Mouse (Mus musculus): ENCODE data around the gene Gprc5d. TPM values are rescaled to one million over a fixed set of nuclear protein-coding genes. Genes with fewer than 3 reads are reported as not detected.

Gprc5d gene
- polyA plus RNA-seq, 1 experiment: not detected

- H3K4me1 ChIP-seq (ENCODE audit: control insufficient read depth, insufficient read depth, low read length): no peaks in the 10 kb centered on the region
- no peak overlapping the region for H3K4me3 ChIP-seq (ENCODE audit: low read depth, low read length)
- H3K27me3 ChIP-seq (ENCODE audit: control insufficient read depth, insufficient read depth, low read length, poor library complexity, severe bottlenecking): no peaks in the 10 kb centered on the region
- TF ChIP-seq EP300 (IDR thresholded peaks at IDR 0.05; ENCODE audit: insufficient read depth, low read depth, low read length) (no peak), POLR2A (IDR thresholded peaks at IDR 0.05; ENCODE audit: insufficient read depth, low read length) (no peak), CTCF (IDR thresholded peaks at IDR 0.05; ENCODE audit: low read depth, low read length) (no peak)
- 0 out of 2 replicates have a peak, but pooled peaks cover 5% of the 10 kb centered on the region for H3K9me3 ChIP-seq (replicated peaks; ENCODE audit: control insufficient read depth, insufficient read depth, low read length, poor library complexity, severe bottlenecking)
- no peaks in the 10 kb centered on the region for H3K36me3 ChIP-seq (ENCODE audit: control insufficient read depth, insufficient read depth, low read length, poor library complexity, severe bottlenecking)
- H3K27ac ChIP-seq (ENCODE audit: insufficient read depth, low read length): no peak overlapping the region
- H3K9ac ChIP-seq (ENCODE audit: low read depth, poor library complexity, severe bottlenecking): no peak overlapping the region
Measured at GRCm38 (mm10) chr6:135112411-135113113, 5.5 kb downstream of the Gprc5d start.

- no peak overlapping the region for H3K9ac ChIP-seq (ENCODE audit: low read depth, poor library complexity, severe bottlenecking)
- no peaks in the 10 kb centered on the region for H3K4me1 ChIP-seq (ENCODE audit: control insufficient read depth, insufficient read depth, low read length)
- no peak overlapping the region for H3K4me3 ChIP-seq (ENCODE audit: low read depth, low read length)
- H3K9me3 ChIP-seq (replicated peaks; ENCODE audit: control insufficient read depth, insufficient read depth, low read length, poor library complexity, severe bottlenecking): no peaks in the 10 kb centered on the region
- TF ChIP-seq CTCF (IDR thresholded peaks at IDR 0.05; ENCODE audit: low read depth, low read length) (no peak), EP300 (IDR thresholded peaks at IDR 0.05; ENCODE audit: insufficient read depth, low read depth, low read length) (no peak), POLR2A (IDR thresholded peaks at IDR 0.05; ENCODE audit: insufficient read depth, low read length) (no peak)
- H3K36me3 ChIP-seq (ENCODE audit: control insufficient read depth, insufficient read depth, low read length, poor library complexity, severe bottlenecking): no peaks in the 10 kb centered on the region
- no peak overlapping the region for H3K27ac ChIP-seq (ENCODE audit: insufficient read depth, low read length)
- H3K27me3 ChIP-seq (ENCODE audit: control insufficient read depth, insufficient read depth, low read length, poor library complexity, severe bottlenecking): no peaks in the 10 kb centered on the region
Measured at GRCm38 (mm10) chr6:135107014-135107413, 11.1 kb downstream of the Gprc5d start.

- no peaks in the 10 kb centered on the region for H3K27me3 ChIP-seq (ENCODE audit: control insufficient read depth, insufficient read depth, low read length, poor library complexity, severe bottlenecking)
- no peaks in the 10 kb centered on the region for H3K9me3 ChIP-seq (replicated peaks; ENCODE audit: control insufficient read depth, insufficient read depth, low read length, poor library complexity, severe bottlenecking)
- no peak overlapping the region for H3K4me3 ChIP-seq (ENCODE audit: low read depth, low read length)
- H3K36me3 ChIP-seq (ENCODE audit: control insufficient read depth, insufficient read depth, low read length, poor library complexity, severe bottlenecking): no peaks in the 10 kb centered on the region
- TF ChIP-seq CTCF (IDR thresholded peaks at IDR 0.05; ENCODE audit: low read depth, low read length) (no peak), EP300 (IDR thresholded peaks at IDR 0.05; ENCODE audit: insufficient read depth, low read depth, low read length) (no peak), POLR2A (IDR thresholded peaks at IDR 0.05; ENCODE audit: insufficient read depth, low read length) (no peak)
- H3K4me1 ChIP-seq (ENCODE audit: control insufficient read depth, insufficient read depth, low read length): no peaks in the 10 kb centered on the region
- H3K9ac ChIP-seq (ENCODE audit: low read depth, poor library complexity, severe bottlenecking): no peak overlapping the region
- H3K27ac ChIP-seq (ENCODE audit: insufficient read depth, low read length): no peak overlapping the region
Measured at GRCm38 (mm10) chr6:135102736-135103303, 15.3 kb downstream of the Gprc5d start.

DNA sequence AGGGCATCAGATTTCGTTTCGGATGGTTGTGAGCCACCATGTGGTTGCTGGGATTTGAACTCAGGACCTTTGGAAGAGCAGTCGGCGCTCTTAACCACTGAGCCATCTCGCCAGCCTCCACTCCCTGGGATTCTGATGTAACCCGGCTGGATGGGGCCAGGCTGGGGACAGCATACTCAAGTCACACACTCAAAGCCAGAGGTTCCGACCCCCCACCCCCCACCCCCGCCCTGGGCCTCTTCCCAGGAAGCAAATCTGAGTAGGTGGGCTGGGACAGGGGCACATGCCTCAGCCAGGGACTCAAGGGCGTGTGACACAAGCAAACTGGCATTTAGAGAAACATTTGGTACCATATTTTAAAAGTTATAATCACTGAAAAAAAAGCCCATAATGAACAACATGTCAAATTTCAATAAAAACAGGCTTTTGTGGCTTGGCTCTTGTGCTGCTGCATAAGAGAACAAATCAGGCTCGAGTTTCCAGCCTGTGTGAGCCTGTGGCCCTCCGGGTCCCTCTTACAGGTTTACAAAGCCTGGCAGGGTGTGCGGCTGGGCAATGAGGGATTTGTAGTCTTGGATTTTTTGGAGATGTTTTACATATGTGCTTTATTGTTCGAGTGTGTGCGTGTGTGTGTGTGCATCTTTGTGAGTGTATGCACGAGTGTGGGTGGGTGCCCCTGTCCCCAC is 17.2 kb downstream of the Gprc5d start:
- Histone ChIP-seq H3K4me1 (ENCODE audit: control insufficient read depth, insufficient read depth, low read length) (no peaks in the 10 kb centered on the region), H3K27me3 (ENCODE audit: control insufficient read depth, insufficient read depth, low read length, poor library complexity, severe bottlenecking) (no peaks in the 10 kb centered on the region), H3K4me3 (ENCODE audit: low read depth, low read length) (no peak overlapping the region), H3K36me3 (ENCODE audit: control insufficient read depth, insufficient read depth, low read length, poor library complexity, severe bottlenecking) (no peaks in the 10 kb centered on the region), H3K27ac (ENCODE audit: insufficient read depth, low read length) (no peak overlapping the region), H3K9ac (ENCODE audit: low read depth, poor library complexity, severe bottlenecking) (no peak overlapping the region), H3K9me3 (replicated peaks; ENCODE audit: control insufficient read depth, insufficient read depth, low read length, poor library complexity, severe bottlenecking) (no peaks in the 10 kb centered on the region)
- TF ChIP-seq POLR2A (IDR thresholded peaks at IDR 0.05; ENCODE audit: insufficient read depth, low read length) (no peak), CTCF (IDR thresholded peaks at IDR 0.05; ENCODE audit: low read depth, low read length) (no peak), EP300 (IDR thresholded peaks at IDR 0.05; ENCODE audit: insufficient read depth, low read depth, low read length) (no peak)

- H3K36me3 ChIP-seq (ENCODE audit: control insufficient read depth, insufficient read depth, low read length, poor library complexity, severe bottlenecking): no peaks in the 10 kb centered on the region
Measured at GRCm38 (mm10) chr6:135092798-135093470, 25.1 kb downstream of the Gprc5d start.

More at GRCm38 (mm10) chr6:135092798-135093470, 25.1 kb downstream of the Gprc5d start:
- Histone ChIP-seq H3K27ac (ENCODE audit: insufficient read depth, low read length) (no peak overlapping the region), H3K9me3 (replicated peaks; ENCODE audit: control insufficient read depth, insufficient read depth, low read length, poor library complexity, severe bottlenecking) (no peaks in the 10 kb centered on the region), H3K9ac (ENCODE audit: low read depth, poor library complexity, severe bottlenecking) (no peak overlapping the region), H3K27me3 (ENCODE audit: control insufficient read depth, insufficient read depth, low read length, poor library complexity, severe bottlenecking) (no peaks in the 10 kb centered on the region), H3K4me3 (ENCODE audit: low read depth, low read length) (no peak overlapping the region), H3K4me1 (ENCODE audit: control insufficient read depth, insufficient read depth, low read length) (no peaks in the 10 kb centered on the region)
- no peak for TF ChIP-seq CTCF (IDR thresholded peaks at IDR 0.05; ENCODE audit: low read depth, low read length)
